Mouse (Mus musculus) heart, embryonic 11.5 days (tissue): ENCODE measurements around the gene Trp53tg5. TPM values are rescaled to one million over a fixed set of nuclear protein-coding genes. Genes with fewer than 3 reads are reported as not detected.

ENCODE experiments used
- ATAC-seq: fragments of 200-750 bp; cut with Nextera tagmentation; replicated peaks from 2 replicates; pipeline ENCODE4 v1.8.0; 2017; ENCODE audit warnings: moderate library complexity; ENCODE audit not compliant: insufficient number of reproducible peaks, low FRiP score, low TSS enrichment
- H3K27ac ChIP-seq: fragments of 300-500 bp; sonication (generic); 2 replicates; pipeline ENCODE4 v1.5.1; 2014; ENCODE audit warnings: mild to moderate bottlenecking, low read depth, low read length
- H3K27me3 ChIP-seq: fragments of 300-500 bp; sonication (generic); 2 replicates; pipeline ENCODE4 v1.6.1; 2014; ENCODE audit warnings: mild to moderate bottlenecking, low read length, mixed read lengths; ENCODE audit not compliant: control insufficient read depth, insufficient read depth
- H3K36me3 ChIP-seq: fragments of 300-500 bp; sonication (generic); 2 replicates; pipeline ENCODE4 v1.6.1; 2014; ENCODE audit warnings: mild to moderate bottlenecking, low read length, moderate library complexity, mixed read lengths; ENCODE audit not compliant: control insufficient read depth, insufficient read depth
- H3K4me1 ChIP-seq: fragments of 300-500 bp; sonication (generic); 2 replicates; pipeline ENCODE4 v1.6.1; 2014; ENCODE audit warnings: low read length; ENCODE audit not compliant: control insufficient read depth, insufficient read depth
- H3K4me2 ChIP-seq: fragments of 300-500 bp; sonication (generic); 2 replicates; pipeline ENCODE4 v1.6.1; 2014; ENCODE audit warnings: mild to moderate bottlenecking, moderate library complexity
- H3K4me3 ChIP-seq: fragments of 300-500 bp; sonication (generic); 2 replicates; pipeline ENCODE4 v1.5.1; 2014; ENCODE audit warnings: low read depth, low read length
- H3K9ac ChIP-seq: fragments of 300-500 bp; sonication (generic); 2 replicates; pipeline ENCODE4 v1.6.1; 2014; ENCODE audit warnings: mild to moderate bottlenecking, low read depth, low read length, moderate library complexity
- H3K9me3 ChIP-seq: fragments of 300-500 bp; sonication (generic); replicated peaks from 2 replicates; pipeline ENCODE4 v1.6.1; 2016; ENCODE audit warnings: low read length; ENCODE audit not compliant: control insufficient read depth
- WGBS: fragments of 180-500 bp; shearing (Covaris S2); extraction: QIAGEN DNeasy Blood & Tissue Kit; methylation state at CpG from one replicate; pipeline ENCODE4 v1.1.7; 2014; ENCODE audit not compliant: insufficient replicate concordance; 5-methylcytosine and 5-hydroxymethylcytosine counted together
- polyA plus RNA-seq: library from polyadenylated mRNA; unstranded; fragments of >200 nt; fragmentation: Nextera tagmentation; extraction: Ambion mirVana; gene quantifications from 2 replicates; pipeline ENCODE4 v1.2.1, GENCODE M21; 2014

Trp53tg5 gene
- polyA plus RNA-seq, 1 experiment from 2014 or later, result not detected

GRCm38 (mm10) chr2:164515897-164516296 lies 42.4 kb upstream of the Trp53tg5 start:
- no peaks in the 10 kb centered on the region for H3K4me1 ChIP-seq
- no peak for ATAC-seq
- H3K9me3 ChIP-seq, result no peaks in the 10 kb centered on the region
- WGBS, result 71% methylated on average over 9 of the region's 9 CpGs
- no peak overlapping the region for H3K4me2 ChIP-seq
- no peak overlapping the region for H3K4me3 ChIP-seq
- H3K27ac ChIP-seq, result no peak overlapping the region
- H3K27me3 ChIP-seq, result no peaks in the 10 kb centered on the region
- no peaks in the 10 kb centered on the region for H3K36me3 ChIP-seq
- H3K9ac ChIP-seq, result no peak overlapping the region

- WGBS, result 66% methylated on average over 3 of the region's 3 CpGs
- Histone ChIP-seq H3K4me2 (no peak overlapping the region), H3K9ac (no peak overlapping the region), H3K4me3 (no peak overlapping the region), H3K4me1 (no peaks in the 10 kb centered on the region), H3K27ac (no peak overlapping the region), H3K27me3 (no peaks in the 10 kb centered on the region), H3K36me3 (no peaks in the 10 kb centered on the region), H3K9me3 (no peaks in the 10 kb centered on the region)
- no peak for ATAC-seq
Observed at GRCm38 (mm10) chr2:164514916-164515315, 41.4 kb upstream of the Trp53tg5 start.

GRCm38 (mm10) chr2:164513389-164513788 lies 39.9 kb upstream of the Trp53tg5 start:
- Histone ChIP-seq H3K27ac (no peak overlapping the region), H3K9me3 (no peaks in the 10 kb centered on the region), H3K4me3 (no peak overlapping the region), H3K27me3 (no peaks in the 10 kb centered on the region), H3K4me1 (no peaks in the 10 kb centered on the region), H3K36me3 (no peaks in the 10 kb centered on the region), H3K4me2 (no peak overlapping the region), H3K9ac (no peak overlapping the region)
- WGBS, result 55% methylated on average over 8 of the region's 8 CpGs
- no peak for ATAC-seq

- H3K4me1 ChIP-seq, result no peaks in the 10 kb centered on the region
- no peaks in the 10 kb centered on the region for H3K9me3 ChIP-seq
- ATAC-seq, result 0 out of 2 replicates have a peak, but pooled peaks have one; percentile 46
- no peak overlapping the region for H3K27ac ChIP-seq
- 48% methylated on average over 11 of the region's 14 CpGs for WGBS
- no peak overlapping the region for H3K4me3 ChIP-seq
- no peak overlapping the region for H3K4me2 ChIP-seq
- H3K9ac ChIP-seq, result no peak overlapping the region
- no peaks in the 10 kb centered on the region for H3K27me3 ChIP-seq
- H3K36me3 ChIP-seq, result no peaks in the 10 kb centered on the region
Observed at GRCm38 (mm10) chr2:164512121-164512909, 38.8 kb upstream of the Trp53tg5 start.

- no peak overlapping the region for H3K4me3 ChIP-seq
- H3K4me1 ChIP-seq, result no peaks in the 10 kb centered on the region
- no peak overlapping the region for H3K4me2 ChIP-seq
- no peak overlapping the region for H3K9ac ChIP-seq
- 0 out of 2 replicates have a peak, but pooled peaks have one; percentile 37 for ATAC-seq
- no peak overlapping the region for H3K27ac ChIP-seq
- 32% methylated on average over 4 of the region's 5 CpGs for WGBS
- no peaks in the 10 kb centered on the region for H3K27me3 ChIP-seq
- no peaks in the 10 kb centered on the region for H3K9me3 ChIP-seq
- H3K36me3 ChIP-seq, result peaks cover 2% of the 10 kb centered on the region; the same call in 1 of the 2 replicates
Observed at GRCm38 (mm10) chr2:164510621-164511190, 37.2 kb upstream of the Trp53tg5 start.

- Histone ChIP-seq H3K27ac (no peak overlapping the region), H3K4me2 (no peak overlapping the region), H3K9ac (no peak overlapping the region), H3K4me3 (no peak overlapping the region), H3K9me3 (peaks cover 4% of the 10 kb centered on the region), H3K36me3 (peaks cover 26% of the 10 kb centered on the region), H3K27me3 (no peaks in the 10 kb centered on the region), H3K4me1 (no peaks in the 10 kb centered on the region)
- 79% methylated on average over 19 of the region's 19 CpGs for WGBS
- ATAC-seq, result no peak
Observed at GRCm38 (mm10) chr2:164507811-164508210, 34.3 kb upstream of the Trp53tg5 start.

- Histone ChIP-seq H3K9me3 (peaks cover 4% of the 10 kb centered on the region), H3K36me3 (peaks cover 35% of the 10 kb centered on the region), H3K27me3 (no peaks in the 10 kb centered on the region), H3K27ac (no peak overlapping the region), H3K4me1 (no peaks in the 10 kb centered on the region), H3K9ac (no peak overlapping the region), H3K4me3 (no peak overlapping the region), H3K4me2 (no peak overlapping the region)
- 86% methylated on average over 4 of the region's 4 CpGs for WGBS
- no peak for ATAC-seq
Observed at GRCm38 (mm10) chr2:164505619-164506347, 32.3 kb upstream of the Trp53tg5 start.

- H3K36me3 ChIP-seq, result peaks cover 41% of the 10 kb centered on the region
- no peaks in the 10 kb centered on the region for H3K27me3 ChIP-seq
- H3K4me2 ChIP-seq, result no peak overlapping the region
- no peaks in the 10 kb centered on the region for H3K4me1 ChIP-seq
- no peak overlapping the region for H3K9ac ChIP-seq
- ATAC-seq, result no peak
- H3K9me3 ChIP-seq, result peaks cover 4% of the 10 kb centered on the region
- 95% methylated on average over 3 of the region's 3 CpGs for WGBS
- no peak overlapping the region for H3K4me3 ChIP-seq
- H3K27ac ChIP-seq, result no peak overlapping the region
Observed at GRCm38 (mm10) chr2:164504919-164505318, 31.4 kb upstream of the Trp53tg5 start.
